Mouse (Mus musculus): ENCODE results near the gene Dpyd.

Dpyd gene

DNA sequence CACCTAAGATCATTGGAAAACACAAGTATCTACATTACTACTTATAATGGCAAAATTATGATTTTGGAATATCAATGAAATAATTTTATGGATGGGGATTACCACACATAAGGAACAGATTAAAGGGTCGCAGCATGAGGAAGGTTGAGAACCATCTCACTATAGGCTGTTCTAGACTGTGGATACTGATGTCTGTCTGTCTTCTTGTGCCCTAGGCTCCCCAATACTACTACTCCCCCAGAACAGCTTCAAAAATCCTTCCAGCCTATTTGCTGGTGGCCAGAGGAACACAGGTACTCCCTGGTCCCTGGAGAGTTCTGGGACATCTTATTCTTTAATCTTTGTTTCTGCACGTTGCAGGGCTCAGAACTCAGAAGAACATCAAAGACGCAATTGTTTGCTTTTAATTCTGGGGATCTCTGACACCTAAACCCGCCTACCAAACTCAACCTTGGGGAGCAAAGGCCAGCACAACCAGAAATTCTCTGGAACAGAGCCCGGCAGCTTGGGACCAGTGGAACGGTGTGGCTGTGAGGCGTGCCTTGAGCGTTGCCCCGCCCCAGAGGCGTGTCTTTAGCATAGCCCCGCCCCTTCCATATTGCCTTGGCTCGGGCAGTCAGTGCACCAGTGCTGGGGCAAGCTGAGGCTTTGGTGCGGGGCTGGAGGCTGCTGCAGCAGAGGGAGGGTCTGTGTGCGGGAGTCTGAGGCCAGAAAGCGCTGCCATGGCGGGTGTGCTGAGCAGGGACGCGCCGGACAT lies at the start of gene Dpyd:
Gene Dpyd (plus strand): TSS at position 576 of the 757 bp plus-strand sequence.
- peak; percentile 77 for DNase-seq (ENCODE audit: low spot score)

DNA sequence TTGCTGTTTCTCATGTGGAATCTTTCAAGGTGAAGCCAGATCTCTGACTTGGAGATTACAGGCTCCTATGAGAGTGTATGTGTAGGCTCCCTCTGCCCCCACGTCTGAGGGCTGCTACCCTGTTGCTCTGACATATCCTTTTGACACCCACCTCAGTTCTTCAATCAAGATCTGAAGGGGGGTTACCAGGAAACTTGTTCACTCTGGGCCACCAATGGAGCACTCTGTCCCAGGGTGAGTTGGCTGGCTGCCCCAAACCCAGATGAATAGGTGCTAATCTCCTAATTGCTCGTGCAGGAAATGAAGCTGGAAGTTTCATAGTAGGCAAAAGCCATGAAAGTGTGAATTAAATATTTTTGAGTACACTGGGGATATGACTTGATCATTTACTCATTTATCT lies 24.3 kb upstream of the Dpyd start:
- no peak for DNase-seq (ENCODE audit: low spot score)

DNA sequence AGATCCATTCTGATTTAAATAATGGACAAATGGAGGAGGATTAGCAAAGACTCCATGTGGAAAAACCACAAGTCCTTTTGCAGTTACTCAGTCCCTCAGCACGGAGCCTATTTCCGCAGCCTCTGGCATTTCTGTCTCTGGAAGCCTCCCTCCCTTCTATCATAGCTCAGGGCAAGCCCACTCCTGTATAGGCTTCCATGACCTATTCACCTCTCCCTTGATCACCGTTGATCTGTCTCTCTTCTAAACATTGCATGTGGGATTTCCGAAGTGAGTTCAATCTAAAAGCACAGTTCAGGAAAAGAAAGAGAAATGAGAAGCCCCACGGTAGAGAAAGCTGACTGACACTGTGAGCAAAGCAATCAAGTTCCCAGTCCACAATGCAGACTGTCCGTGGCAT lies 20.2 kb upstream of the Dpyd start:
- DNase-seq (ENCODE audit: low spot score) = no peak

DNA sequence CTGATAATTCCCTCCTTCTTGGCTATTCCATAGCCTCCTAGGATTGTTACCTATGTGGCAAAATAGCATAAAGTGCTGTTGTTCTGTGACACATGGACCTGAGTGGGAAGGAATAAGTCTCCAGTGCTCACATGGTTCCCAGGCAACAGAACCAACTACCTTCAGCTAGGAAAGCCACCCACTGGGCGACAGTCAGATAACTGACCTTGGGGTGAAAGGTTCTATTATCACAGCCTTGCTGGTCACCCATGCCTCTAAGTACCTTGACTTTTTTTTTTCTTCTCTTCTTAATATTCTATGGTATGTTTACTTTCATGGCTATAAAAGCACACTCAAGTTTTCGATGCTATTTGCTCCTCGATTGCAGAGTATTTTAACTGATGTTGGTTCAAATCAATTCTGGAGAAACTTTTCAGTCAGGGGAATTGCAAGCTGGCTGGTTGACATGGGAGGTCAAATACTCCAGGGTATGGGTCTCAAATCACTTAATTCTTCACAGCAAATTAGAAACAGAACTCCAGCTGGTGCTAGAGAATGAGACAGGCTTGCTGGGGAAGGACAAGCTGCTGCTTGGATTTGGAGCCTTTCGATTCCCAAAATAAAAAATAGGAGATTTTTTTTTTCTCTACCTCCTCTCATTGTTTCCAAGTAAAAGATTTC lies 14.2 kb upstream of the Dpyd start:
- DNase-seq (ENCODE audit: low spot score) = no peak

DNA sequence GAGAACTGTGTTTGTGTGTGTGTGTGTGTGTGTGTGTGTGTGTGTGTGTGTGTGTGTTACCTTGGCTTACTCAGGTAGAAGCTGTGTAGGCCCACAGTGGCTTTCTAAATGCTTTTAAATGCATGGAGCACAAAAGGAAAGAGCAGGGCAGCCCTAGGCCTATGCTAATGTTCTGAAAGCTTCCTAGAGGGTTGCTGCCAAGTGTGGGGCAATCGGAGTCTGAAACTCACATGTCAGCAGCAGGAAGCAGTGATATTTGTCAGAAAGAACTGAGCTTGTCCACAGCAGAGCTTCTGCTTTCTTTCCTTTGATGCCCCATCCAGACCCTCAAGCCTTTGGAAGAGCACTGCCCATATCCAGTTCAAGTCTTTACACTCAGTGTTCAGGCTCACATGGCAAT lies 4.3 kb upstream of the Dpyd start:
- DNase-seq (ENCODE audit: low spot score) = no peak

DNA sequence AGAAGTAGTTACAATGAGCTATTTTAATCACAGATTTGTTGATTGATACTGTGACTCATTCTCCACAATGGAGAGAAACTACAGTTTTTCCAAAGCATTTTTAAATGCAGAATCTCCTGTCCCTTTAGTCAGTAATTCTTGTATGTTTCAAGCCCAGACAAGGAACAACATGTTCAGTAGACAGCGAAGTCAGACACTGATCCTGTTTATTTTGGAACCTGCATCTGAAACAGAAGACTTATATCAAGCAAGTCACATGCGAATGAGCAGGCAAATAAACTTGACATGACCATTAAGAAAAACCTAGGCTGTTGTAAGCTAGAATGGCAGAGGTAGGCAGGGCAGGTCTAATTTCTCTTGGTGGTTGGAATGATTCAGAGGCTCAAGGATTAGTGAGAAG lies 2.0 kb upstream of the Dpyd start:
- no peak for DNase-seq (ENCODE audit: low spot score)

DNA sequence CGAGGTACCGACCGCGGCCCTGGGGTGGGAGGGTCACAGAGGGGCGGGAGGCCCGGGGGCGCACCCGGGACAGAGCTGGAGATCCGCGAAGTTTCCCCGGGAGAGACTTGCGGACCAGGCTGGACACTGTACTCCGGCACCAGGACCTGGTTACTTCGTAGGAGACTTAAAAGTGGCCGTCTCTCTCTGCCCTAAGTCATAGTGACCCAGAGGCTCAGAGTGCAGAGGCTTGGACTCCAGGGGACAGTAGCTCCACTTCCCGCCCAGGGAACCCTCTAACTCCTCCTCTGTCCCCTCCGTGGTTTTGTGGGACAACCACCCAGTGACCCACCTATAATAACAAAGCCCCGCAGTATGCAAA lies 362 bp downstream of the Dpyd start:
- no peak for DNase-seq (ENCODE audit: low spot score)

DNA sequence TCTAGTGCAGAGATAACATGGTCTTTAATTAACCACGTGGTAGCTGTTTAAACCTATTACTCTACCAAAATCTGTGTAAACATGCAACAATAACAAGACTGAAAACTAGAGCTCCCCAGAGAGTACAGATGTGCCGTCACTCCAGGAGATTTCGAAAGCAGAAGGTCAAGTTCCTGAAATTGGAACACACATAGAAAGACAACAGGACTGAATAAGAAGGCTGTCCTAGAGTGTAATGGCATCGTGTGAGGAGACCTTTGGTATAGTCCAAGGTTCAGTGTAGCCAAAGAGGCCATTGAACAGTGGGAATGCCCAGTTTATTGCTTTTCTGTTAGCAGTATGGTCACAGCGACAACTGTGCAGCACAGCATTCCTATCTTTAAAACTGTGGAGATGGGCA lies 4.8 kb downstream of the Dpyd start:
- no peak for DNase-seq (ENCODE audit: low spot score)

DNA sequence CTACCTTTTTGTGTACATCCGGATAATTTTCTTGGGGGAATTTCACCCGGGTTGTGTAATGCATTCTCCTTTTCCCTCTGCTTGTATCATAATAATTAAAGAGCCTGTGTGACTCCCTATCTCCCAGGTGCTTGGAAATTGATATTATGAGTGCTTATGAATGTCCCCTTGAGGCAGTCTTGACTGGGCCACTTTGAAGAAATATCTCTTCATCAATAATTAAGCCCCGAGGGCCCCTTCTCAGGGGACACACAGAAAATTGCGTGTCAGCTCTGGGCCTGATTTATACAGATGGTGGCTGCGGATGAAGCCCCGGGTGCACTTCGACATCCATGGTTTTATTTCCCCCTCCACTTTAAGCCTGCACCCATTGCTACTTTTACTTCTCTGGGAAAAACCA lies 8.3 kb downstream of the Dpyd start:
- no peak for DNase-seq (ENCODE audit: low spot score)

DNA sequence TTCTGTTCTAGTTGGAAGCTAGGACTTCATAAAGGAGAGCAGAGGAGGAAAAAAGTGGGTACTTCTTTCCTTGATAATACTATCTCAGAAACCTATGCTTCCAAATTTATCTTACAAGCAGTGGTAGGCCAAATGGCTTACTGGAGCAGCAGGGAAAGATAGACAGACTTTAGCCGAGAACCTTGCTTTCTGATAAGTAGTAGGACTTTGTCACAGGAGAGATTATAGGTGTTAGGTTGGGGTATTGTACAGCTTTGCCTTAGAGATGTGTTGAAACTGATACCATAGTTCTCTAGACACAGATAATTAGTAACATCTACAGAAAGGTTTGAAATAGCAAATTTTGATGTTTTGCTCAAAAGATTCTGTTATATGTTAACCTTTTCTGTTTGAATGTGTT lies 28.6 kb downstream of the Dpyd start:
- DNase-seq (ENCODE audit: low spot score) = no peak

DNA sequence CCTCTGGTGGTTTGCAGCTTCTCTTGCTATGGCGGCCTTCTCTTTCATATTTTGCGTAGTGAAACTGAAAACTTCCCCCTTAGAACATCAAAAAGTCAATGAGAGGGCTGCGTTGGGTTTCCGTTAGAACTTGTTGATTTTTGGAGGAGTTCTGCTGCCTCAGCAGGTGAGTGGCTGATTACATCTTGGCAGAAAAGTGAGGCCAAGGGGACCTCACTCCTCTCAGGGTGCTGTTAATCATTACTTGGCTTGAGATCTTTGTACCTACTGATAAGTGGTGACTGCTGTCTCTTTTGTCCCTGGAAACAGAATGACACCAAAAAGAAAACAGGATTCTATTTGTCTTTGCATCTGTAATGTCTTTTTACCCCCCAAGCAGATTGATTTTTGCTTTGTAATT lies 32.9 kb downstream of the Dpyd start:
- no peak for DNase-seq (ENCODE audit: low spot score)

DNA sequence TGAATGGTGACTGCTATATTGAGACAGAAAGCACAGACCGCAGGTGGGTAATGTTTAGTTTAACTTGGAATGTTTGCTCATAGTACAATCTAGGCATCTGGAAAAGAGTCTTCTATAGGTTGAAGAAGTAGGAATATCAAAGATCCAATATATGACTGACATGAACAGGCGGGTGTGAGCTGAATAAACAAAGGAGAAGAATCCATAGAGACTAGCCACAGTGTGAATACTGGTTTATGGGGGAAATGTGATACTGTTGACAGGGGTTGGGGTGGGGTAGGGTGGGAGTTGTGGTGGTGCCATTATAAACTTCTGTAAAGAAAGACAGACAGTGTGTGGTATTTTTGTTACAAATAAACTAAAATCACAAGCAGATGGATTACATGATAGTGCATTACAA lies 33.8 kb downstream of the Dpyd start:
- no peak for DNase-seq (ENCODE audit: low spot score)

DNA sequence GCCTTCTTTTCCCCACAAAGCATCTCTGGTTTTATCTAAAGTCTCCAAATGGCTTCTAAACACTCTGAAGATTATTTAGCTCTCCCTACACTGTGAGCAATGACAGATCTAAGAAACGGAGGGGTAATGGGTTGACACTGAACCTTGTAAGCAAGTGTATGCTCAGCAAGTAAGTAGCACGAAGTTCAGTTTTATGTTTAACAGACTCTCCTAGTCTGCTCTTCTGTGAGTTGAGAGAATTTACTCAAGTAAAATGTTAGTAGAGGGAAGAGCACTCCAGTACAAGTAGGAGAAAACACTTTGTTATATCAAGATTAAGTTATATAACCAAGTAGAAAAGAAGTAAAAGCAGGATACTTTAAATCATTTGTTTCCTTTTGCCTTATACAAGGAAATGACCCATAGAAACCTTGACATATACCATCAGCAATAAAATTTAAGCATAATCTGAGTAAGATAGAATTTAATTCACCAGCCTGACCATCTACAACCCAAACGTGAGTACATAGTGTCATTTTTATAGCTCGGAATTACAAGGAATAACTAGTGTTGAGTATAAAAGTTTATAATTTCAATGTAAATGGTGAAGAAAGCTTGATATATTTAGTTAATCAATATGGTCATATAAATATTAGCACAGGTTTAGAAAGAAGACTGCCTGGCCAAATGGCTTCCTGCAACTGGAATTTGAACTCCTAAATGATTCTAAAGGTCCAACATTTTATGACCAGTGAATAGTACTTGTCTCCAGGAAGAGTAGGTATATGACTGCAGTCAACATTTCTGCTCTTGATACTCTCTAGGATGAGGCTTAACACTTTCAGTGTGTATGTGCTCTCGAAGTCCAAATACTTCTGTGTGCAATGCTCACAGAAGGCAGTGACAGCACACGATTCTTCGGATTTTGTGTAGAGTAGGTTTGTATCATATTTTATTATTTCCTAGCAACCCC lies 40.0 kb downstream of the Dpyd start:
- no peak for DNase-seq (ENCODE audit: low spot score)

DNA sequence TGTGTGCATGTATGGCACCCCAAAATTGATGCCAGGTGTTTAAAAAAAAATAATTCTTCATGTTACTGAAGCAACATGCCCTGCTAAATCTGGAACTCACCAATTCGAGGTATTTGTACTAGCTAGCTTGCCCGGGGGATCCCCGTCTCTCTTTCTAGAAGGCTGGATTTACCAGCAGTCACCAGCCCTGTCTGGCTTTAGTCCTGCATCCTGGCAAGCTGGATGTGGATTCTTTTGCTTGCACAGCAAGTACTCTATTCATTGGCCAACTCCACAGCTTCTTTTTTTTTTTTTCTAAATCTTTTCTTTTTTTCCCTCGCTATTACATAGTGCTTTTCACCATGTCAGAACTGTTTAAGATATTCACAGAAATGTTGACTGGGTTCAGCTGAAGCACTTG lies 46.8 kb downstream of the Dpyd start:
- no peak for DNase-seq (ENCODE audit: low spot score)

DNA sequence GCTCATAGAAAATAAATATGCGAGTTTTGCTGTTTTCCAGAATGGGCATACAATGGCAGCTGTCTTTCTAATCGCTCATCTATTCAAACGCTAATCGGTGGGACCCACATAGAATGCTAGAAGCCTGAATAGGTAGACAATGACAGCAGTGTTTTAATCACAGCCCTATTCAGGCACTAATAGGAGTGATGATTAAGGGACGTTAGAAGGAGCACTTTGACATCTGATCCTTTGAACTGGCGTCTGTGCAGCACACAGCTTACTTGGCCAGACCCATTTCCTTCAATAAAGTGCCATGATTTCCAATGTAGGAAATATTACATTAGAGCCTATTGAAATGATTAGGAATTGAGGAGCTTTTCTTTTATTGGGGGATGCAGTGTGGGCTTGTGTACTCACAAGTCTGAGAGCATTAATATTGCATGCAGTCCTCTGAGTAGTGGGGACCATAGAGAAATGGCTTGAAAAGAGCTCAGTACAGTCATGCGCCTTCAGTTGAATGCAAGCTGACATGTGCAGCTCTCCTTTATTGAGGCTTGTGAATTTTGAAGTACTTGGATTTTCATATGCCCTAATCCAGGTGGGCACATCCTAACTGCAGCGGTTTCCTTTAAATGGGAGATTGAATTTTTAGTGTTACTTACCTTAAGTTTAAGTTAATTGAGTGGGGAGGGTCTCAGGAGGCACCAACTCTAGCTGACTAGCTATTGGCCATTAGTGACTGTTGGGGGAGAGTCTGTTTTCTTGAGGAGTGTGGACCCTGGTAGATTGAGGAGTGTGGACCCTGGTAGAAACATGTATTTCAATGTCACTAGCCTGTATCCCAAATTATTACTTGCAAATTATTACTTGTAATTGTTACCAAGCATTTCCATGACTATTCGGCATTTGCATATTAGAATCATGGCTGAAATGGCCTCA lies 64.8 kb downstream of the Dpyd start:
- no peak for DNase-seq (ENCODE audit: low spot score)

DNA sequence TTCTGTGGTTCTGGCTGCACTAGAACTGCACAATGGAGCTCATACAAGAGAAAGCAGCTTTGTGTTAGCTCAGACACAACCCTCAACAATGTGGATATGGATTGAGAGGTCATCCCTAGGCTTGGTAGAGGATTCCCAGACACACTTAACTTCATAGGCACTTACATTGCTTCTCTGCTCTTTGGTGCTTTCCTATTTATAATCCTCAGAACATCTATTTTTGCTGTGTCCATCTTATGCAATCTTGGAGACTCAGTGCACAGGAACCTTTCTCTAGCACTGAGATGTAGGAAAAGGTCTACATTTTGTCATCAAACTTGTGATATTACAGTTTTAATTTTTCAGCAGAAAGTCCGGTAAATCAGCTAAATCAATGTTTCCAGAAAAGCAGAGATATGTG lies 67.8 kb downstream of the Dpyd start:
- DNase-seq (ENCODE audit: low spot score) = no peak

DNA sequence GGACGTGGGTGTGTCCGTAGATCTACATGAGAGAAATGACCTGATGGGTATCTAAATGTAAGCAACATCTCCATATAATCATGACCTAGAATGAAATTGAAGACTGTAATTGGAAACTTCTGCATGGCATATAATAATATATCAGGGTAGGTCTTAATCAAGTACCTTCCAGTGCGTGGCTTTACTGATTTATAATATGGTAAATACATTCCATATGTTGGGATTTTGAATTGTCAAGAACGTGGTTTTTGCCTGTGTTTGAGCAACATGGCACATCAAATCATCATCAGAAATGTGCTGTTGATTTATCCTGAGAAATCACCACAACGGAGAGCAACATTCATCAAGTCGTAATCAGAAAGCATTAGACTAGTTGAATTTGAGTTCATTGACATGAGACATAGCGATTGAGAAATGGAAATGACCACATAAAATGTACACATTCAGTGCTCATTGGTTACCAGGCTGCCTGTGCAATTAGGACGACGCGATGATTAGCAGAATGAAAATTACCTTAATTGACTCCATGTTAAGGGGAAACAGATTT lies 84.2 kb downstream of the Dpyd start:
- DNase-seq (ENCODE audit: low spot score) = no peak

DNA sequence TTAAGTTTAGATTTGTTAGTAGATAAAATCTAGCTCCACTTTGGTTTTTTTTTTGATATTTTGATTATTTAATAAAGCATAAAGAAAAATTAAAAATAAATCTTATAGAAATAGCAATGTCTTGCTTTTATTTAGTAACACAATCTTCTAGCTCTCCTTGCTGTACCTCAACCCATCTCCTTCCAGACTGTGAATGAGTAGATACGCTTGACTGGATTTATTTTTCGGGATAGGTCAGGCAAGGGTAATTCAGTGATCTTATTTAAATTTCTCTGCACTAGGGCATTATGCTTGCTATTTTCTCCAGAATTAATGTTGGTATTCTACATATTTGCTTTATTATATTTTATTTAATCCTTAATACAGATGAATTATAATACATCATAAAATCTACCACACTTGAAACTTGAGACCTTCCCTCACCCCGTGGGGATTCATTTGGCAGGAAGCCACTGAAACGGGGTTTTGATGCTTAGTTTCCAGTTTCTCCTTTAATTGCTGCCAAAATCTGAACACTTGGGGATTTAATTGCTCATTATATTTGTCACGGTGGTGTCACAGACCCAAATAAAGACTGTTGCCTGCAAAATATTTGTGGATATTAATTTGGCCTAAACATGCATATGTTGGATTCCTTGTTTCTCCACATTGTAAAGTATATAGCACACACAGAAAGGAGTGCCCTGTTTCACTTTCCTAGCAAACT lies 102.2 kb downstream of the Dpyd start:
- DNase-seq (ENCODE audit: low spot score) = no peak

DNA sequence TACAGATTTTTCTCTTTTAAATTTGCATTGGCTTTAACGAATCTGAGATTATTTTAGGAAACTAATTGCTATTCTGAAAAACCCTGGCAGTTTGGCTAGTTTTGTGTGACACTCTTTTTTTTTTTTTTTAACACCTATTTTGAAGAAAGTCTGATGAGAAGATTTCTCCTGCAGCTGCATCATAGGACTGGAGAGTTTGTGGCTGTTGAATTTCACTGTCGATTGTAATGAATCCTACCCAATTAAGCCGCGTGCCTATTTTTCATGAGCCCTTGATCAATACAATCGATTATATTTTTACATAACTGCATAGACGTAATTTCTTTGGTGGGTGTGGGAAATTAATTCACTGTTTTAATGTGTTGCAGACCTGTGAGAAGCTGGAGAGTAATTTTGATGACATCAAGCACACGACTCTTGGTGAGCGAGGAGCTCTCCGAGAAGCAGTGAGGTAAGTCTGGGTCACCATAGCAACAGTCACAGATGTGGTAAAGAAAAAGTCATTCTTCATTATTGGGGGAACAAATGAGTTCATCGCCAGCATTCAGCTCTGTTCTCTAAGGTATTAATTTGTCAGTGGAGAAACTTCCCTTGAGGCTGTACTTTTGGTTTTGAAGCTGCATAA lies 112.3 kb downstream of the Dpyd start:
- DNase-seq (ENCODE audit: low spot score) = no peak

DNA sequence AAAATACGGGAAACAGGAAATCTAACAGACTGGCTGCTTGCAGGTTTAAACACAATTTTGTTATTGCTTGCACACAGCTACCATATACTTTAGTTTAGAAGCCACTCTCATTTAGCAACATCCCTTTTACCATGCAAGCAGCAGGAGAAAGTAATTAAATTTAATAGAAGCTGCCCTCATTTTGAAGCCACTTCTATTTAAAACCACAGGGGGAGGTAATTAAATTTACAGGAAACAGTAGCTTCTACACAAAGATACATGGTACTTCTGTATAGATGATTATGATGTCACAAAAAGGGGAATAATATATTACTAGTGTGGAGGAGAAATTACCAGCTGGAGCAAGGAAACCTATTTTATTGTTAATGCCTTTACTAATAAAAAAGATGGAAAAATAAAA lies 113.5 kb downstream of the Dpyd start:
- no peak for DNase-seq (ENCODE audit: low spot score)
